Mouse (Mus musculus) B cell, adult 62 days (primary cell): ENCODE results near the gene AL731706.1. TPM values are rescaled to one million over a fixed set of nuclear protein-coding genes. Genes with fewer than 3 reads are reported as not detected.

Source experiments
- total RNA-seq: library from RNA; stranded (reverse); gene quantifications from 4 replicates; pipeline ENCODE4 v1.2.4, GENCODE M21; 2023

The AL731706.1 gene
- total RNA-seq = 7.0 to 8.5 TPM (median 7.3 TPM) in 4 replicates

DNA sequence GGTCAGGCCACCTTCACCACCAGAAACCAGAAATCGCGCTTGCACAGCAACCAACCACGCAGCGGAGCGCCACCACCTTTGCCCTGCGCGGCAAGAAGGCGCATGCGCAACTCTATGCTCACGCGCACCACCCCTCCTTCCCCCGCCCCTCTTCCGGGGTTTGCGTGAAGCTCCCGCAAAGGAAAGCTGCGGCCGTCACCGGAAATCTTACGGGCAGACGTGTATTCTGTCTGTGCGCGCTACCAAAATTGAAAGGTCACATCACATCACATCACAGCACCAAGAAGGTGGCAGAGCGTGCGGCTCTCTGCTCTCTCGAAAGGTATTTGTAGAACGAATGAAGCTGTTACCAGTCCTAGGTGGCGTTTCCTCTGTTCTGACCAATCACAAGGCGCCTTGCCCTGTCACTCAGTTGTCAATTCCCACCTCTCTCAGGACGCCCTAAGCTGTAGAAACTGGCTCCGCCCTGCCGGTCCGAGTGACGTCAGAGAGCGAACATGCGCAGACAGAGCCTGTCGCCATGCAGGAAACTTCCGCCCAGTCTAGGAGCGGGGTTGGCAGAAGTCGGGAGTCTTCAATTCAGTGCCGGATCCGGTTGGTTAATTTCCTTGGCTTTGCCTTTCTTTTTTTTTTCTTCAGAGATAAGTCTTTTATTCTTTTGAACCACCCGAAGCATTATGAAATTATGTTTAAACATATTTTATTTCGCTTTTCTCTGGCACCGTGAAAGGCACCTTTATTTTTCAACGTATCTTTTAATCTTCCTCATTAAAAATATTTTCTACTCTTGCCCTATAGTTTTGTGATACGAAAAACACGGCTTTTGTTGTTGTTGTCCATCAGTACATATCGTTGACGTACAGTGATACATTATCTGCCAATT lies at the start of gene AL731706.1, which contains the start of the genes Slx4ip and Mkks:
TSS of gene AL731706.1 (minus strand) at position 322 of the 883 bp plus-strand sequence.
TSS of gene Slx4ip (plus strand) at position 151 of the 883 bp plus-strand sequence.
TSS of gene Mkks (minus strand) at position 322 of the 883 bp plus-strand sequence.

DNA sequence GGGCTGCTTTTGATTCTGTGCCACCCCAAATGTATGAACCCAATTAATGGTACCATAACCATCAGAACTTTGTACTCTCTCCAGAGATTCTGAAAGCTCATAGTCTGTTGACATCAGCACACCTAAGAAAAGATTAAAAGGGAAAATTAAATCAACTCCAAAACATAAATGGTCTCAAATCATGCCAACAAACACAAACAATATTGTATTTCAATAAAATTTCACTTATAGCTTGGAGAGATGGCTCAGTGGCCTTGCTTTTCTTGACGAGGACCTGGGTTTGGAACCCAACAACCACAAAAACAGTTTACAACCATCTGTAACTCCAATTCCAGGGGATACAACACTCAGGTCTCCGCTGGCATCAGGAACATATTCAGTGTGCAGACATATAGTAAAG lies 5.6 kb downstream of the AL731706.1 start, which contains the start of gene AL731706.2:
TSS of gene AL731706.2 (minus strand) at position 101 of the 400 bp plus-strand sequence.

Other genes starting within 250 kb of the AL731706.1 start
- gene Snap25, start 177.9 kb downstream of the AL731706.1 start, total RNA-seq = not detected in 4 replicates
- 14.3 to 25.2 TPM in 2 of 4 replicates, not detected in the others for gene AL731706.2, start 5.7 kb downstream of the AL731706.1 start, total RNA-seq
- gene Slx4ip, start 171 bp downstream of the AL731706.1 start, total RNA-seq = 7.5 to 10.1 TPM (median 9.2 TPM) in 4 replicates
- gene Mkks, start within 50 bp of the AL731706.1 start, total RNA-seq = 4.2 to 9.2 TPM (median 6.6 TPM) in 4 replicates
- gene Jag1, start 225.3 kb upstream of the AL731706.1 start, total RNA-seq = 0.13 TPM in 1 of 4 replicates, not detected in the others